26 mouse cellular contexts compared by ENCODE assay signal in genomic region chr2:84723856-84724255, GRCm38 (mm10). TPM values are rescaled to one million over a fixed set of nuclear protein-coding genes. Genes with fewer than 3 reads are reported as not detected.
DNase-seq lines count a peak whose midpoint lies in the region; ATAC-seq and TF ChIP-seq lines count a peak whose summit lies in the region.
"Had no signal": no experiment of that assay in that cellular context is flagged by ENCODE, and none has a peak within 500 bp of the region (broad histone marks: within the 10 kb centered on the region; RNA-seq: fewer than 3 reads in every experiment).

No protein-coding gene starts in this region.

- H3K27me3 ChIP-seq in liver, embryonic 13.5 days, result no peaks in the 10 kb centered on the region
- H3K27me3 ChIP-seq in liver, postnatal 0 days (ENCODE audit: insufficient read depth, low read length), result no peaks in the 10 kb centered on the region
- no peaks in the 10 kb centered on the region for H3K27me3 ChIP-seq in midbrain, embryonic 11.5 days (ENCODE audit: control insufficient read depth, insufficient read depth, low read length)
- H3K27me3 ChIP-seq in midbrain, embryonic 15.5 days (replicated peaks), result no peaks in the 10 kb centered on the region
- H3K27me3 ChIP-seq in liver, embryonic 16.5 days (ENCODE audit: control insufficient read depth, insufficient read depth, low read depth, low read length), result no peaks in the 10 kb centered on the region
- H3K27me3 ChIP-seq: embryonic facial prominence, embryonic 13.5 days; embryonic facial prominence, embryonic 15.5 days; forebrain, embryonic 12.5 days had no signal

- TF ChIP-seq CTCF in liver, postnatal 0 days (IDR thresholded peaks at IDR 0.05; ENCODE audit: low read depth), result no peak

- no peaks in the 10 kb centered on the region for H3K9me3 ChIP-seq in liver, embryonic 13.5 days (replicated peaks)
- no peaks in the 10 kb centered on the region for H3K9me3 ChIP-seq in liver, postnatal 0 days (ENCODE audit: low read length)
- H3K9me3 ChIP-seq in midbrain, embryonic 11.5 days (ENCODE audit: control insufficient read depth, low read length), result no peaks in the 10 kb centered on the region
- H3K9me3 ChIP-seq in midbrain, embryonic 15.5 days, result no peaks in the 10 kb centered on the region
- H3K9me3 ChIP-seq in liver, embryonic 16.5 days (replicated peaks; ENCODE audit: control insufficient read depth, low read length), result no peaks in the 10 kb centered on the region
- H3K9me3 ChIP-seq: embryonic facial prominence, embryonic 13.5 days; embryonic facial prominence, embryonic 15.5 days; forebrain, embryonic 10.5 days; forebrain, embryonic 12.5 days had no signal

- peak overlapping the region; percentile 83 for H3K4me2 ChIP-seq in liver, embryonic 13.5 days
- H3K4me2 ChIP-seq in liver, postnatal 0 days (ENCODE audit: low read depth, low read length), result no peak overlapping the region
- no peak overlapping the region for H3K4me2 ChIP-seq in midbrain, embryonic 11.5 days
- no peak overlapping the region for H3K4me2 ChIP-seq in midbrain, embryonic 15.5 days
- H3K4me2 ChIP-seq in liver, embryonic 16.5 days (ENCODE audit: low read depth, low read length), result no peak overlapping the region
- H3K4me2 ChIP-seq: embryonic facial prominence, embryonic 13.5 days; embryonic facial prominence, embryonic 15.5 days; forebrain, embryonic 12.5 days had no signal

- TF ChIP-seq EP300 in liver, postnatal 0 days (IDR thresholded peaks at IDR 0.05; ENCODE audit: low read depth), result no peak

- 92% methylated on average over 14 of the region's 14 CpGs for WGBS in liver, embryonic 13.5 days (ENCODE audit: insufficient replicate concordance)
- WGBS in liver, postnatal 0 days (ENCODE audit: insufficient replicate concordance), result 93% methylated on average over 14 of the region's 14 CpGs
- WGBS in midbrain, embryonic 11.5 days, result 95% methylated on average over 14 of the region's 14 CpGs
- WGBS in midbrain, embryonic 15.5 days, result 97% methylated on average over 14 of the region's 14 CpGs
- 92% methylated on average over 14 of the region's 14 CpGs for WGBS in liver, embryonic 16.5 days (ENCODE audit: insufficient replicate concordance)

- DNase-seq in heart, adult 11 months, result peak; percentile 85
- DNase-seq in heart, adult 8-10 months (ENCODE audit: low spot score), result no peak
- no peak for DNase-seq in liver, embryonic 13.5 days
- no peak for DNase-seq in liver, postnatal 0 days
- peak; percentile 54 for DNase-seq in midbrain, embryonic 11.5 days (ENCODE audit: low spot score, missing footprints)
- no peak for DNase-seq in gastrocnemius, adult 8-10 months (ENCODE audit: low spot score in 2 of 2)
- DNase-seq: adrenal gland, adult 2 months; adrenal gland, postnatal 10 days; adrenal gland, postnatal 25 days; cerebellum, adult 11 months; cerebellum, adult 18-20 months; cerebellum, adult 8-10 months; cerebellum, adult 9-11 months; cerebellum, postnatal 14 days; cerebellum, postnatal 36 days; embryo, embryonic 11 days had no signal

- H3K4me3 ChIP-seq in liver, embryonic 13.5 days (replicated peaks), result peak overlapping the region; percentile 79
- no peak overlapping the region for H3K4me3 ChIP-seq in liver, postnatal 0 days (ENCODE audit: low read depth, low read length)
- H3K4me3 ChIP-seq in midbrain, embryonic 11.5 days (ENCODE audit: low read depth, low read length), result no peak overlapping the region
- no peak overlapping the region for H3K4me3 ChIP-seq in midbrain, embryonic 15.5 days
- no peak overlapping the region for H3K4me3 ChIP-seq in liver, embryonic 16.5 days (ENCODE audit: low read depth, low read length)
- H3K4me3 ChIP-seq: embryonic facial prominence, embryonic 13.5 days; embryonic facial prominence, embryonic 15.5 days; forebrain, embryonic 10.5 days; forebrain, embryonic 12.5 days had no signal

- no peak overlapping the region; the same call in 1 of the 2 replicates for H3K9ac ChIP-seq in liver, embryonic 13.5 days
- no peak overlapping the region for H3K9ac ChIP-seq in liver, postnatal 0 days (replicated peaks)
- H3K9ac ChIP-seq in midbrain, embryonic 11.5 days (ENCODE audit: low read length), result no peak overlapping the region
- H3K9ac ChIP-seq in midbrain, embryonic 15.5 days, result no peak overlapping the region
- no peak overlapping the region for H3K9ac ChIP-seq in liver, embryonic 16.5 days (ENCODE audit: low read depth, low read length)
- H3K9ac ChIP-seq: embryonic facial prominence, embryonic 13.5 days; embryonic facial prominence, embryonic 15.5 days; forebrain, embryonic 12.5 days had no signal

- peaks cover 59% of the 10 kb centered on the region for H3K36me3 ChIP-seq in liver, embryonic 13.5 days
- H3K36me3 ChIP-seq in liver, postnatal 0 days (replicated peaks; ENCODE audit: insufficient read depth, low read length), result peaks cover 39% of the 10 kb centered on the region
- H3K36me3 ChIP-seq in midbrain, embryonic 11.5 days (ENCODE audit: control insufficient read depth, insufficient read depth, low read length), result peaks cover 8% of the 10 kb centered on the region; the same call in 1 of the 2 replicates
- peaks cover 10% of the 10 kb centered on the region; the same call in 1 of the 2 replicates for H3K36me3 ChIP-seq in midbrain, embryonic 15.5 days (replicated peaks)
- peaks cover 37% of the 10 kb centered on the region for H3K36me3 ChIP-seq in liver, embryonic 16.5 days (ENCODE audit: control insufficient read depth, insufficient read depth)

- H3K4me1 ChIP-seq in liver, embryonic 13.5 days (replicated peaks), result peaks cover 66% of the 10 kb centered on the region
- H3K4me1 ChIP-seq in liver, postnatal 0 days (ENCODE audit: insufficient read depth), result peaks cover 25% of the 10 kb centered on the region
- H3K4me1 ChIP-seq in midbrain, embryonic 11.5 days (ENCODE audit: control insufficient read depth, insufficient read depth, low read length), result peaks cover 14% of the 10 kb centered on the region
- H3K4me1 ChIP-seq in midbrain, embryonic 15.5 days, result peaks cover 29% of the 10 kb centered on the region
- H3K4me1 ChIP-seq in liver, embryonic 16.5 days (ENCODE audit: control insufficient read depth, low read depth, low read length), result peaks cover 32% of the 10 kb centered on the region

- no peak overlapping the region for H3K27ac ChIP-seq in liver, embryonic 13.5 days
- no peak overlapping the region for H3K27ac ChIP-seq in liver, postnatal 0 days (ENCODE audit: low read depth)
- no peak overlapping the region for H3K27ac ChIP-seq in midbrain, embryonic 11.5 days (ENCODE audit: low read depth, low read length)
- no peak overlapping the region for H3K27ac ChIP-seq in midbrain, embryonic 15.5 days
- peak overlapping the region; percentile 17; the same call in 1 of the 2 replicates for H3K27ac ChIP-seq in liver, embryonic 16.5 days (ENCODE audit: low read length)
- H3K27ac ChIP-seq: embryonic facial prominence, embryonic 13.5 days; embryonic facial prominence, embryonic 15.5 days; forebrain, embryonic 10.5 days; forebrain, embryonic 12.5 days had no signal

- no peak for ATAC-seq in liver, embryonic 13.5 days (ENCODE audit: low read depth)
- no peak for ATAC-seq in liver, postnatal 0 days
- no peak for ATAC-seq in midbrain, embryonic 11.5 days (ENCODE audit: low FRiP score)
- no peak for ATAC-seq in midbrain, embryonic 15.5 days (replicated peaks)
- ATAC-seq in liver, embryonic 16.5 days (ENCODE audit: low read depth), result no peak
- ATAC-seq: forebrain, embryonic 14.5 days; forebrain, embryonic 16.5 days had no signal

RNA-seq across cellular contexts. Expression of gene Clp1, which starts 3.3 kb away (rescaled TPM):
- 1 to 10 TPM; 4.0 to 6.5 (median 4.6) TPM for total RNA-seq in heart, adult 8-10 months (2022)
- polyA plus RNA-seq in liver, embryonic 13.5 days (2015; fragmentation: Nextera tagmentation; extraction: Ambion mirVana), result 60.3 and 69.1 TPM in 2 replicates
- polyA plus RNA-seq in liver, postnatal 0 days (2015; fragmentation: Nextera tagmentation; extraction: Ambion mirVana), result 31.7 and 32.1 TPM in 2 replicates
- 54.4 and 57.0 TPM in 2 replicates for polyA plus RNA-seq in midbrain, embryonic 11.5 days (2014; fragmentation: Nextera tagmentation; extraction: Ambion mirVana)
- polyA plus RNA-seq in midbrain, embryonic 15.5 days (2015; fragmentation: Nextera tagmentation; extraction: Ambion mirVana), result 24.4 and 25.2 TPM in 2 replicates
- polyA plus RNA-seq in liver, embryonic 16.5 days (2015; fragmentation: Nextera tagmentation; extraction: Ambion mirVana), result 49.7 and 56.2 TPM in 2 replicates
- 1 to 10 TPM; 3.7 to 4.3 (median 4.1) TPM for total RNA-seq in gastrocnemius, adult 8-10 months (2022)

RNA-seq across cellular contexts. Expression of gene Zdhhc5, which starts 8.9 kb away (rescaled TPM):
- total RNA-seq in heart, adult 8-10 months (2022), result 10 to 100 TPM; 59.4 to 67.2 (median 63.7) TPM
- polyA plus RNA-seq in liver, embryonic 13.5 days (2015; fragmentation: Nextera tagmentation; extraction: Ambion mirVana), result 15.8 and 22.4 TPM in 2 replicates
- 11.3 and 13.4 TPM in 2 replicates for polyA plus RNA-seq in liver, postnatal 0 days (2015; fragmentation: Nextera tagmentation; extraction: Ambion mirVana)
- polyA plus RNA-seq in midbrain, embryonic 11.5 days (2014; fragmentation: Nextera tagmentation; extraction: Ambion mirVana), result 22.4 and 23.9 TPM in 2 replicates
- polyA plus RNA-seq in midbrain, embryonic 15.5 days (2015; fragmentation: Nextera tagmentation; extraction: Ambion mirVana), result 19.0 and 19.9 TPM in 2 replicates
- polyA plus RNA-seq in liver, embryonic 16.5 days (2015; fragmentation: Nextera tagmentation; extraction: Ambion mirVana), result 17.7 and 18.9 TPM in 2 replicates
- 100 to 1,000 TPM in 1 of 4 experiments, 10 to 100 TPM in 3; 78.4 to 100 (median 81.7) TPM for total RNA-seq in gastrocnemius, adult 8-10 months (2022)

RNA-seq across cellular contexts. Expression of gene Ypel4, which starts 10.0 kb away (rescaled TPM):
- under 1 TPM; 0.46 to 0.84 (median 0.50) TPM for total RNA-seq in heart, adult 8-10 months (2022)
- 57.8 and 64.2 TPM in 2 replicates for polyA plus RNA-seq in liver, embryonic 13.5 days (2015; fragmentation: Nextera tagmentation; extraction: Ambion mirVana)
- 18.4 and 20.9 TPM in 2 replicates for polyA plus RNA-seq in liver, postnatal 0 days (2015; fragmentation: Nextera tagmentation; extraction: Ambion mirVana)
- 13.6 and 14.2 TPM in 2 replicates for polyA plus RNA-seq in midbrain, embryonic 11.5 days (2014; fragmentation: Nextera tagmentation; extraction: Ambion mirVana)
- polyA plus RNA-seq in midbrain, embryonic 15.5 days (2015; fragmentation: Nextera tagmentation; extraction: Ambion mirVana), result 27.5 and 28.0 TPM in 2 replicates
- polyA plus RNA-seq in liver, embryonic 16.5 days (2015; fragmentation: Nextera tagmentation; extraction: Ambion mirVana), result 69.6 and 79.1 TPM in 2 replicates
- under 1 TPM in 3 of 4 experiments, not detected in 1; 0.34 to 0.54 (median 0.54) TPM for total RNA-seq in gastrocnemius, adult 8-10 months (2022)
- total RNA-seq: MEL had no signal

RNA-seq across cellular contexts. Expression of gene Gm19426, which starts 19.6 kb away (rescaled TPM):
- 1 to 10 TPM; 1.2 to 1.8 (median 1.4) TPM for total RNA-seq in heart, adult 8-10 months (2022)
- polyA plus RNA-seq in liver, embryonic 13.5 days (2015; fragmentation: Nextera tagmentation; extraction: Ambion mirVana), result 1.5 and 2.2 TPM in 2 replicates
- 1.2 and 1.3 TPM in 2 replicates for polyA plus RNA-seq in liver, postnatal 0 days (2015; fragmentation: Nextera tagmentation; extraction: Ambion mirVana)
- polyA plus RNA-seq in midbrain, embryonic 11.5 days (2014; fragmentation: Nextera tagmentation; extraction: Ambion mirVana), result 4.5 and 6.5 TPM in 2 replicates
- 3.6 and 4.6 TPM in 2 replicates for polyA plus RNA-seq in midbrain, embryonic 15.5 days (2015; fragmentation: Nextera tagmentation; extraction: Ambion mirVana)
- polyA plus RNA-seq in liver, embryonic 16.5 days (2015; fragmentation: Nextera tagmentation; extraction: Ambion mirVana), result 0.89 and 0.95 TPM in 2 replicates
- under 1 TPM in 1 of 4 experiments, not detected in 3; 0.60 TPM for total RNA-seq in gastrocnemius, adult 8-10 months (2022)
- total RNA-seq: common myeloid progenitor, adult 5-6 weeks; MEL had no signal

RNA-seq across cellular contexts. Expression of gene Tmx2, which starts 44.9 kb away (rescaled TPM):
- 100 to 1,000 TPM in 3 of 4 experiments, 10 to 100 TPM in 1; 95.0 to 143 (median 120) TPM for total RNA-seq in heart, adult 8-10 months (2022)
- 77.9 and 83.4 TPM in 2 replicates for polyA plus RNA-seq in liver, embryonic 13.5 days (2015; fragmentation: Nextera tagmentation; extraction: Ambion mirVana)
- 55.9 and 60.6 TPM in 2 replicates for polyA plus RNA-seq in liver, postnatal 0 days (2015; fragmentation: Nextera tagmentation; extraction: Ambion mirVana)
- polyA plus RNA-seq in midbrain, embryonic 11.5 days (2014; fragmentation: Nextera tagmentation; extraction: Ambion mirVana), result 193 and 195 TPM in 2 replicates
- 271 and 279 TPM in 2 replicates for polyA plus RNA-seq in midbrain, embryonic 15.5 days (2015; fragmentation: Nextera tagmentation; extraction: Ambion mirVana)
- polyA plus RNA-seq in liver, embryonic 16.5 days (2015; fragmentation: Nextera tagmentation; extraction: Ambion mirVana), result 69.7 and 76.5 TPM in 2 replicates
- 10 to 100 TPM; 41.0 to 55.7 (median 49.0) TPM for total RNA-seq in gastrocnemius, adult 8-10 months (2022)

Comparison
In these comparisons a context has a peak if more than half of its experiments do, and no peak if none do; other contexts are left out.
1. DNase-seq: peak in heart, adult 11 months (single experiment) and midbrain, embryonic 11.5 days (single experiment); none in heart, adult 8-10 months (single experiment), liver, embryonic 13.5 days (single experiment), liver, postnatal 0 days (single experiment) and gastrocnemius, adult 8-10 months (0 of 2).